Mouse (Mus musculus) megakaryocyte, adult 5-6 weeks (primary cell): ENCODE results near the gene Kmt2d. TPM values are rescaled to one million over a fixed set of nuclear protein-coding genes. Genes with fewer than 3 reads are reported as not detected.

Experiments used
- total RNA-seq, 2 experiments: library from RNA; stranded (forward) in 1 of 2; stranded (reverse) in 1 of 2; fragments of 153-499, 151-499 nt in 1 of 2; fragments of 221-1000, 200-1000 nt in 1 of 2; gene quantifications; 2 replicates each; pipeline versions ENCODE4 v1.2.3 to v1.2.4; 2015 to 2017

Kmt2d gene
- total RNA-seq, 2 experiments from 2014 or later, result 16.7 to 37.1 TPM

Other genes starting within 250 kb of the Kmt2d start
- 0.04 TPM in 1 of 2 replicates, not detected in the other for gene Cacnb3, start 240.4 kb downstream of the Kmt2d start, total RNA-seq (2015)
- gene Cacnb3, start 240.4 kb downstream of the Kmt2d start, total RNA-seq (2017), result 0.11 TPM in 1 of 2 replicates, not detected in the other
- gene Ddx23, start 208.3 kb downstream of the Kmt2d start, total RNA-seq (2015), result 20.2 and 23.4 TPM in 2 replicates
- gene Ddx23, start 208.3 kb downstream of the Kmt2d start, total RNA-seq (2017), result 84.3 and 106 TPM in 2 replicates
- gene Rnd1, start 193.7 kb downstream of the Kmt2d start, total RNA-seq (2015), result 0.73 and 1.6 TPM in 2 replicates
- gene Rnd1, start 193.7 kb downstream of the Kmt2d start, total RNA-seq (2017), result 2.9 and 4.3 TPM in 2 replicates
- gene Ccdc65, start 163.0 kb downstream of the Kmt2d start, total RNA-seq (2015), result not detected in 2 replicates
- not detected in 2 replicates for gene Ccdc65, start 163.0 kb downstream of the Kmt2d start, total RNA-seq (2017)
- 0.40 TPM in 1 of 2 replicates, not detected in the other for gene Fkbp11, start 143.0 kb downstream of the Kmt2d start, total RNA-seq (2015)
- gene Fkbp11, start 143.0 kb downstream of the Kmt2d start, total RNA-seq (2017), result 0.33 and 1.4 TPM in 2 replicates
- gene Arf3, start 108.0 kb downstream of the Kmt2d start, total RNA-seq (2015), result 28.3 and 35.9 TPM in 2 replicates
- gene Arf3, start 108.0 kb downstream of the Kmt2d start, total RNA-seq (2017), result 33.8 and 37.8 TPM in 2 replicates
- 0.04 and 0.34 TPM in 2 replicates for gene Wnt10b, start 93.1 kb downstream of the Kmt2d start, total RNA-seq (2015)
- gene Wnt10b, start 93.1 kb downstream of the Kmt2d start, total RNA-seq (2017), result not detected in 2 replicates
- not detected in 2 replicates for gene Wnt1, start 81.3 kb downstream of the Kmt2d start, total RNA-seq (2015)
- gene Wnt1, start 81.3 kb downstream of the Kmt2d start, total RNA-seq (2017), result not detected in 2 replicates
- gene Ddn, start 61.7 kb downstream of the Kmt2d start, total RNA-seq (2015), result not detected in 2 replicates
- gene Ddn, start 61.7 kb downstream of the Kmt2d start, total RNA-seq (2017), result 0.15 and 0.16 TPM in 2 replicates
- 60.5 TPM in 2 replicates for gene Prkag1, start 39.7 kb downstream of the Kmt2d start, total RNA-seq (2015)
- gene Prkag1, start 39.7 kb downstream of the Kmt2d start, total RNA-seq (2017), result 99.7 and 126 TPM in 2 replicates
- 4.8 and 9.6 TPM in 2 replicates for gene Rhebl1, start 23.3 kb upstream of the Kmt2d start, total RNA-seq (2015)
- gene Rhebl1, start 23.3 kb upstream of the Kmt2d start, total RNA-seq (2017), result 3.4 and 10.2 TPM in 2 replicates
- gene Dhh, start 27.3 kb upstream of the Kmt2d start, total RNA-seq (2015), result not detected in 2 replicates
- gene Dhh, start 27.3 kb upstream of the Kmt2d start, total RNA-seq (2017), result not detected in 2 replicates
- 10.7 and 11.1 TPM in 2 replicates for gene Lmbr1l, start 47.0 kb upstream of the Kmt2d start, total RNA-seq (2015)
- 11.1 and 28.8 TPM in 2 replicates for gene Lmbr1l, start 47.0 kb upstream of the Kmt2d start, total RNA-seq (2017)
- 2,048 and 2,084 TPM in 2 replicates for gene Tuba1b, start 63.4 kb upstream of the Kmt2d start, total RNA-seq (2015)
- gene Tuba1b, start 63.4 kb upstream of the Kmt2d start, total RNA-seq (2017), result 628 and 646 TPM in 2 replicates
- 0.25 and 0.64 TPM in 2 replicates for gene Gm49450, start 82.3 kb upstream of the Kmt2d start, total RNA-seq (2015)
- not detected in 2 replicates for gene Gm49450, start 82.3 kb upstream of the Kmt2d start, total RNA-seq (2017)
- gene Tuba1a, start 82.5 kb upstream of the Kmt2d start, total RNA-seq (2015), result 118 and 120 TPM in 2 replicates
- gene Tuba1a, start 82.5 kb upstream of the Kmt2d start, total RNA-seq (2017), result 64.2 and 66.5 TPM in 2 replicates
- gene Tuba1c, start 158.7 kb upstream of the Kmt2d start, total RNA-seq (2015), result 232 and 270 TPM in 2 replicates
- gene Tuba1c, start 158.7 kb upstream of the Kmt2d start, total RNA-seq (2017), result 124 and 128 TPM in 2 replicates
- not detected in 2 replicates for gene Prph, start 184.0 kb upstream of the Kmt2d start, total RNA-seq (2015)
- gene Prph, start 184.0 kb upstream of the Kmt2d start, total RNA-seq (2017), result not detected in 2 replicates
- gene Troap, start 203.4 kb upstream of the Kmt2d start, total RNA-seq (2015), result 27.1 and 37.2 TPM in 2 replicates
- gene Troap, start 203.4 kb upstream of the Kmt2d start, total RNA-seq (2017), result 27.9 and 28.3 TPM in 2 replicates
- not detected in 2 replicates for gene C1ql4, start 216.6 kb upstream of the Kmt2d start, total RNA-seq (2015)
- not detected in 2 replicates for gene C1ql4, start 216.6 kb upstream of the Kmt2d start, total RNA-seq (2017)
- not detected in 2 replicates for gene Dnajc22, start 222.0 kb upstream of the Kmt2d start, total RNA-seq (2015)
- gene Dnajc22, start 222.0 kb upstream of the Kmt2d start, total RNA-seq (2017), result 0.11 TPM in 1 of 2 replicates, not detected in the other